Comparison of ENCODE assay signal across 18 mouse cellular contexts in the genomic region with DNA sequence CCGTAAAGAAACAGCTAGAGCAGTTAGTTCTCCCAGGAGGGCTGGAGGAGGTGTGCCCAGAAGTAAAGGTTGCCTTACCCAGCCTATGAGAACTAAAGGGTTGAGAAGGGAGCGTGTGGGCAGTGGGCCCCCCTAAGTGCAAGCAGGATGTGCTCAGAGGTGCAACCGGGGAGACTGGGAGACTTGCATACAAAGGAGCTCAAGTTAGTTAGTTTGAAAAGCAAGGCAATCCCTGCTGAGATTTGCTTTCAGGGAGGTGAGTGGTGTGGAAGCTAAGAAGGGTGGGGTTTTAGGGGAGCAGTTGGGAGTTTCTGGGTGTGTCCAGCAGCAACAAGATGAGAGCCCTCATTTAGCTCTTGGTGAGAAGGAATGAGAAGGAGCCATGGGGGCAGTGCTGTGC.
"Had no signal": no experiment of that assay in that cellular context is flagged by ENCODE, and none has a peak within 500 bp of the region (broad histone marks: within the 10 kb centered on the region; RNA-seq: fewer than 3 reads in every experiment).

No protein-coding gene starts in this region.

- H3K4me1 ChIP-seq: limb, embryonic 10.5 days; limb, embryonic 13.5 days; liver, embryonic 12.5 days; liver, embryonic 15.5 days; midbrain, embryonic 13.5 days had no signal

- H3K4me3 ChIP-seq: layer of hippocampus, adult 2 months; limb, embryonic 10.5 days; limb, embryonic 13.5 days; liver, embryonic 12.5 days; liver, embryonic 15.5 days; midbrain, embryonic 13.5 days had no signal

- ATAC-seq: intestine, postnatal 0 days; liver, embryonic 12.5 days; midbrain, embryonic 13.5 days had no signal

- H3K27me3 ChIP-seq: limb, embryonic 13.5 days; liver, embryonic 12.5 days; liver, embryonic 15.5 days; midbrain, embryonic 13.5 days had no signal

- H3K4me2 ChIP-seq: limb, embryonic 13.5 days; liver, embryonic 12.5 days; liver, embryonic 15.5 days; lung, embryonic 14.5 days; midbrain, embryonic 13.5 days had no signal

- H3K9me3 ChIP-seq: limb, embryonic 10.5 days; limb, embryonic 13.5 days; liver, embryonic 12.5 days; liver, embryonic 15.5 days; midbrain, embryonic 13.5 days had no signal

- H3K9ac ChIP-seq: limb, embryonic 13.5 days; liver, embryonic 12.5 days; liver, embryonic 15.5 days; lung, embryonic 14.5 days had no signal

- H3K27ac ChIP-seq: kidney, postnatal 0 days; layer of hippocampus, adult 2 months; limb, embryonic 10.5 days; limb, embryonic 13.5 days; liver, embryonic 12.5 days; liver, embryonic 15.5 days; macrophage; midbrain, embryonic 13.5 days; stomach, postnatal 0 days had no signal

- DNase-seq: kidney, adult 2 months; kidney, postnatal 25 days; layer of hippocampus, adult 9-11 months; liver; lung, embryonic 14.5 days; thymus, adult 2 months; thymus, postnatal 14 days; thymus, postnatal 4 days had no signal
